Comparison of ENCODE assay signal across 22 mouse cellular contexts in genomic region chr14:13505355-13505754, GRCm38 (mm10).
A peak's percentile ranks its signal among the peaks of the same experiment; 100 is the strongest.
DNase-seq lines count a peak whose midpoint lies in the region; ATAC-seq lines count a peak whose summit lies in the region.
"Had no signal": no experiment of that assay in that cellular context is flagged by ENCODE, and none has a peak within 500 bp of the region (broad histone marks: within the 10 kb centered on the region; RNA-seq: fewer than 3 reads in every experiment).

No protein-coding gene starts in this region.

- no peaks in the 10 kb centered on the region for H3K9me3 ChIP-seq in hindbrain, embryonic 11.5 days (ENCODE audit: control insufficient read depth, low read length)
- H3K9me3 ChIP-seq in hindbrain, embryonic 12.5 days (replicated peaks), result no peaks in the 10 kb centered on the region
- H3K9me3 ChIP-seq in embryonic facial prominence, embryonic 10.5 days, result no peaks in the 10 kb centered on the region
- H3K9me3 ChIP-seq in forebrain, embryonic 12.5 days, result no peaks in the 10 kb centered on the region
- H3K9me3 ChIP-seq: heart, embryonic 12.5 days; midbrain, embryonic 15.5 days; neural tube, embryonic 12.5 days; stomach, embryonic 15.5 days had no signal

- no peaks in the 10 kb centered on the region for H3K27me3 ChIP-seq in hindbrain, embryonic 11.5 days (ENCODE audit: control insufficient read depth, insufficient read depth, low read length)
- H3K27me3 ChIP-seq in hindbrain, embryonic 12.5 days, result no peaks in the 10 kb centered on the region
- no peaks in the 10 kb centered on the region for H3K27me3 ChIP-seq in embryonic facial prominence, embryonic 10.5 days (replicated peaks; ENCODE audit: low read depth, poor library complexity, severe bottlenecking)
- no peaks in the 10 kb centered on the region for H3K27me3 ChIP-seq in forebrain, embryonic 12.5 days
- H3K27me3 ChIP-seq: heart, embryonic 12.5 days; midbrain, embryonic 15.5 days; neural tube, embryonic 12.5 days; Patski; stomach, embryonic 15.5 days had no signal

- no peak overlapping the region for H3K4me2 ChIP-seq in hindbrain, embryonic 11.5 days (replicated peaks; ENCODE audit: low read depth, low read length)
- no peak overlapping the region for H3K4me2 ChIP-seq in hindbrain, embryonic 12.5 days (replicated peaks)
- no peak overlapping the region for H3K4me2 ChIP-seq in forebrain, embryonic 12.5 days
- H3K4me2 ChIP-seq: heart, embryonic 12.5 days; midbrain, embryonic 15.5 days; neural tube, embryonic 12.5 days; stomach, embryonic 15.5 days had no signal

- H3K9ac ChIP-seq in hindbrain, embryonic 11.5 days (ENCODE audit: low read depth, low read length), result no peak overlapping the region
- H3K9ac ChIP-seq in hindbrain, embryonic 12.5 days, result no peak overlapping the region
- no peak overlapping the region for H3K9ac ChIP-seq in forebrain, embryonic 12.5 days
- H3K9ac ChIP-seq: forebrain, postnatal 0 days; heart, embryonic 12.5 days; liver, embryonic 14.5 days; midbrain, embryonic 15.5 days; neural tube, embryonic 12.5 days; stomach, embryonic 15.5 days had no signal

- H3K4me3 ChIP-seq in hindbrain, embryonic 11.5 days (ENCODE audit: low read depth, low read length), result no peak overlapping the region
- H3K4me3 ChIP-seq in hindbrain, embryonic 12.5 days, result no peak overlapping the region
- H3K4me3 ChIP-seq in embryonic facial prominence, embryonic 10.5 days, result no peak overlapping the region
- H3K4me3 ChIP-seq in forebrain, embryonic 12.5 days (replicated peaks), result no peak overlapping the region
- H3K4me3 ChIP-seq: heart, embryonic 12.5 days; layer of hippocampus, adult 2 months; midbrain, embryonic 15.5 days; neural tube, embryonic 12.5 days; stomach, embryonic 15.5 days had no signal

- ATAC-seq in hindbrain, embryonic 11.5 days (ENCODE audit: low FRiP score), result no peak
- ATAC-seq in hindbrain, embryonic 12.5 days (ENCODE audit: low FRiP score), result no peak
- ATAC-seq in forebrain, embryonic 12.5 days (ENCODE audit: low FRiP score), result no peak
- ATAC-seq: forebrain, postnatal 0 days; midbrain, embryonic 15.5 days; Patski had no signal

- H3K27ac ChIP-seq in hindbrain, embryonic 11.5 days (ENCODE audit: low read depth, low read length), result no peak overlapping the region
- no peak overlapping the region for H3K27ac ChIP-seq in hindbrain, embryonic 12.5 days
- no peak overlapping the region for H3K27ac ChIP-seq in embryonic facial prominence, embryonic 10.5 days (replicated peaks)
- H3K27ac ChIP-seq in forebrain, embryonic 12.5 days, result no peak overlapping the region
- H3K27ac ChIP-seq: layer of hippocampus, adult 2 months; liver, embryonic 14.5 days; midbrain, embryonic 15.5 days; neural tube, embryonic 12.5 days; stomach, embryonic 15.5 days had no signal

- no peaks in the 10 kb centered on the region for H3K4me1 ChIP-seq in hindbrain, embryonic 11.5 days (replicated peaks; ENCODE audit: control insufficient read depth, insufficient read depth, low read length)
- H3K4me1 ChIP-seq in hindbrain, embryonic 12.5 days, result no peaks in the 10 kb centered on the region
- no peaks in the 10 kb centered on the region for H3K4me1 ChIP-seq in embryonic facial prominence, embryonic 10.5 days
- no peaks in the 10 kb centered on the region for H3K4me1 ChIP-seq in forebrain, embryonic 12.5 days
- H3K4me1 ChIP-seq: heart, embryonic 12.5 days; midbrain, embryonic 15.5 days; neural tube, embryonic 12.5 days; stomach, embryonic 15.5 days had no signal

- 65% methylated on average over 5 of the region's 5 CpGs for WGBS in hindbrain, embryonic 11.5 days
- WGBS in hindbrain, embryonic 12.5 days, result 61% methylated on average over 5 of the region's 5 CpGs
- 66% methylated on average over 5 of the region's 5 CpGs for WGBS in embryonic facial prominence, embryonic 10.5 days
- 67% methylated on average over 5 of the region's 5 CpGs for WGBS in forebrain, embryonic 12.5 days

- H3K36me3 ChIP-seq in hindbrain, embryonic 11.5 days (ENCODE audit: control insufficient read depth, insufficient read depth, low read length), result no peaks in the 10 kb centered on the region
- no peaks in the 10 kb centered on the region for H3K36me3 ChIP-seq in hindbrain, embryonic 12.5 days
- H3K36me3 ChIP-seq in embryonic facial prominence, embryonic 10.5 days (replicated peaks), result no peaks in the 10 kb centered on the region
- no peaks in the 10 kb centered on the region for H3K36me3 ChIP-seq in forebrain, embryonic 12.5 days (replicated peaks)
- H3K36me3 ChIP-seq: heart, embryonic 12.5 days; midbrain, embryonic 15.5 days; neural tube, embryonic 12.5 days; stomach, embryonic 15.5 days had no signal

- DNase-seq in hindbrain, embryonic 11.5 days (ENCODE audit: low spot score), result peak; percentile 7
- peak; percentile 3 for DNase-seq in testis, postnatal 14 days (ENCODE audit: low spot score)
- no peak for DNase-seq in testis, postnatal 10 days (ENCODE audit: low spot score)
- DNase-seq in embryonic facial prominence, embryonic 10.5 days (ENCODE audit: low spot score), result peak; percentile 35
- DNase-seq in cerebellum, adult 18-20 months, result no peak
- no peak for DNase-seq in lung, postnatal 10 days
- DNase-seq: adrenal gland, postnatal 25 days; cerebellum, postnatal 25 days; forebrain, postnatal 0 days; gastrocnemius, postnatal 25 days; heart, postnatal 4 days; kidney, adult 18-20 months; lung, postnatal 4 days had no signal

Comparison
In these comparisons a context has a peak if more than half of its experiments do, and no peak if none do; other contexts are left out.
1. DNase-seq: peak in hindbrain, embryonic 11.5 days (single experiment), testis, postnatal 14 days (single experiment) and embryonic facial prominence, embryonic 10.5 days (single experiment); none in testis, postnatal 10 days (single experiment), cerebellum, adult 18-20 months (0 of 2) and lung, postnatal 10 days (single experiment).